9 mouse cellular contexts compared by ENCODE assay signal in genomic region chr9:67435333-67436154, GRCm38 (mm10).
DNase-seq lines count a peak whose midpoint lies in the region; ATAC-seq and TF ChIP-seq lines count a peak whose summit lies in the region.
"Had no signal": no experiment of that assay in that cellular context is flagged by ENCODE, and none has a peak within 500 bp of the region (broad histone marks: within the 10 kb centered on the region; RNA-seq: fewer than 3 reads in every experiment).

No protein-coding gene starts in this region.

- H3K4me3 ChIP-seq in forebrain, postnatal 0 days (ENCODE audit: low read depth, low read length) = no peak overlapping the region
- 0 out of 2 replicates have a peak overlapping the region, but pooled peaks have one; percentile 18 for H3K4me3 ChIP-seq in midbrain, embryonic 10.5 days
- no peak overlapping the region for H3K4me3 ChIP-seq in liver, embryonic 12.5 days
- H3K4me3 ChIP-seq: lung, embryonic 15.5 days had no signal

- no peaks in the 10 kb centered on the region for H3K9me3 ChIP-seq in forebrain, postnatal 0 days (ENCODE audit: low read length)
- H3K9me3 ChIP-seq in midbrain, embryonic 10.5 days (replicated peaks) = no peaks in the 10 kb centered on the region
- no peaks in the 10 kb centered on the region for H3K9me3 ChIP-seq in liver, embryonic 12.5 days (replicated peaks)
- H3K9me3 ChIP-seq: lung, embryonic 15.5 days had no signal

- peak; percentile 78 for ATAC-seq in forebrain, postnatal 0 days
- ATAC-seq in activated CD4-positive, CD25-positive, alpha-beta regulatory T cell, adult 4 months = no peak
- no peak for ATAC-seq in liver, embryonic 12.5 days

- peak; percentile 14 for DNase-seq in ovary, postnatal 14 days (ENCODE audit: low spot score)
- no peak for DNase-seq in ovary, postnatal 36 days (ENCODE audit: low spot score)
- DNase-seq in forebrain, postnatal 0 days = peak; percentile 63
- peak; percentile 50 for DNase-seq in heart, postnatal 4 days
- DNase-seq in midbrain, embryonic 10.5 days (ENCODE audit: low spot score) = peak; percentile 19
- no peak for DNase-seq in cerebellum, postnatal 36 days

- TF ChIP-seq CTCF in forebrain, postnatal 0 days (IDR thresholded peaks at IDR 0.05; ENCODE audit: low read depth) = no peak

- H3K27me3 ChIP-seq in forebrain, postnatal 0 days (ENCODE audit: insufficient read depth, low read length) = no peaks in the 10 kb centered on the region
- no peaks in the 10 kb centered on the region for H3K27me3 ChIP-seq in midbrain, embryonic 10.5 days (ENCODE audit: low read depth, poor library complexity, severe bottlenecking)
- no peaks in the 10 kb centered on the region for H3K27me3 ChIP-seq in liver, embryonic 12.5 days (replicated peaks)
- H3K27me3 ChIP-seq: lung, embryonic 15.5 days had no signal

- 0 out of 2 replicates have a peak, but pooled peaks cover 9% of the 10 kb centered on the region for H3K4me1 ChIP-seq in forebrain, postnatal 0 days (ENCODE audit: insufficient read depth)
- H3K4me1 ChIP-seq in midbrain, embryonic 10.5 days = peaks cover 26% of the 10 kb centered on the region
- no peaks in the 10 kb centered on the region for H3K4me1 ChIP-seq in liver, embryonic 12.5 days

- 11% methylated on average over 10 of the region's 10 CpGs for WGBS in forebrain, postnatal 0 days
- 44% methylated on average over 10 of the region's 10 CpGs for WGBS in midbrain, embryonic 10.5 days
- 54% methylated on average over 10 of the region's 10 CpGs for WGBS in liver, embryonic 12.5 days (ENCODE audit: insufficient replicate concordance)

- no peak overlapping the region for H3K9ac ChIP-seq in forebrain, postnatal 0 days
- H3K9ac ChIP-seq in liver, embryonic 12.5 days = no peak overlapping the region
- H3K9ac ChIP-seq: lung, embryonic 15.5 days had no signal

- peak overlapping the region; percentile 21; the same call in 1 of the 2 replicates for H3K27ac ChIP-seq in forebrain, postnatal 0 days (ENCODE audit: low read depth, low read length)
- H3K27ac ChIP-seq in midbrain, embryonic 10.5 days (replicated peaks) = peak overlapping the region; percentile 76
- H3K27ac ChIP-seq in liver, embryonic 12.5 days = no peak overlapping the region
- H3K27ac ChIP-seq: lung, embryonic 15.5 days had no signal

- H3K36me3 ChIP-seq in forebrain, postnatal 0 days (ENCODE audit: insufficient read depth) = no peaks in the 10 kb centered on the region
- no peaks in the 10 kb centered on the region for H3K36me3 ChIP-seq in midbrain, embryonic 10.5 days
- no peaks in the 10 kb centered on the region for H3K36me3 ChIP-seq in liver, embryonic 12.5 days
- H3K36me3 ChIP-seq: lung, embryonic 15.5 days had no signal

- peak overlapping the region; percentile 4; the same call in 1 of the 2 replicates for H3K4me2 ChIP-seq in forebrain, postnatal 0 days (ENCODE audit: low read depth)
- H3K4me2 ChIP-seq in liver, embryonic 12.5 days = no peak overlapping the region
- H3K4me2 ChIP-seq: lung, embryonic 15.5 days had no signal

Comparison
In these comparisons a context has a peak if more than half of its experiments do, and no peak if none do; other contexts are left out.
1. DNase-seq: peak in ovary, postnatal 14 days (single experiment), forebrain, postnatal 0 days (single experiment), heart, postnatal 4 days (single experiment) and midbrain, embryonic 10.5 days (single experiment); none in ovary, postnatal 36 days (single experiment) and cerebellum, postnatal 36 days (0 of 2).